Mouse (Mus musculus) mature B cell (primary cell): ENCODE measurements around the gene Actr1a.

Experiments used
- in situ Hi-C: fragments of 300-500 bp; cut with MboI; formaldehyde crosslinking; loops from 2 replicates; pipeline ENCODE4 v1.14.3; 2019

The Actr1a gene

DNA sequence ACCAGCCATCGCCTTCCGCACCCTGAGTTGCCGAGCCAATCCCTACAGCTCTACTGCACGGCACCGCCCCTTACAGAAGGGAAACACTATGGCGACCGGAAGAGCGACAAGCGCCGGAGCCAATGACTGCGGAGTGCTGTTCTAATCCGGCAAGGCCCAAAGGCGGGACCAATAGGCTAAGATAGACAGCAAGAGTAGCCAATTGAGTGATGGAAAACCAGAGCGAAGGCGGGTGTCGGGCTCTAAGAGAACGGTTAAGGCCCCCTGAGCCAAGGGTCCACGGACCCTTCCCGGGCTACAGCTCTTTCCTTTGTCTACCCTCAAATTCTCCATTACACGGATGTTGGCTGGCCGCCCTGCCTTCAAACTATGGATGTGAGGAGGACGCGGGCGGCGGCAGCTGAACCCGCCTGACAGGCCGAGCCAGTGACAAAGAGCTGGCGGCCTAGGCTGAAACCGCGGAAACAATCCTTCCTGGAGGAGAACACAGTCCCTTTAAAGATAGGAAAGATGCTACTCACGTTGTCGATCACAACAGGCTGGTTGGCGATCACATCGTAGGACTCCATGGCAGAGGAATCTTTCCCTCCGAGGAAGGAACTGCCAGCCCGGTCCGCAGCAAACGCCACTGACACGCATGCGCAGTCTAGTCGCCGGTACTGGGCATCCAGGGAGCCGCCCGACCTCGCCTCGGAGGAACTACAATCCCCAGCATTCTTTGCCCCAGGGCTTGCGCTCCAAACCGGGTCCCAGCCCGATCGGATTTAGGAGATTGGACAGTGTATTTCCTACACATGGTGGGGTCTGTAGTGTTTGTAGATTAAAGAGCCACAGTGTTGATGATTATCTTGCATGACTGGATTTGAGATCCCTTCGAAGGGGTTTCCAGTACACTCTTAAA, at the start of gene Actr1a:
TSS of gene Actr1a (minus strand) at position 640 of the 901 bp plus-strand sequence.
- in situ Hi-C loops = no loop called here

DNA sequence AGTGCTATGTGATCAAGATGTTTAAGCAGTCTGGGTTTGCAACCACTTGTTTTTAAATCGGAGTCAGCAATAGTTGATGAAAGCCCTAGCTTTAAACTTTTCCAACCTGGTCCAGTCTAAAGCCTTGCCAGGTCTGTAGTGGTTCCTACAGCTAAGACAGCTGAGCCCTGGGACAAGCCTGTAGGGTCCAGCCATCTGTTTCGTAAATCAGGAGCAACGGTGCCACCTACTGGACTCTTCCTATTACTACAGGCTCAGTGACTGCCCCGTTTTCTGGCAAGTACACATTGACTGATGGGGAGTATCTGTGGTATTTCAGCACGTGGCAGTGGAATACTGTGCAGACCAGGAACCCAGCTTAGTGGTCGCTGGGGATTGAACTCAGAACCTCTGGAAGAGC, 48.7 kb upstream of the Actr1a start:
- in situ Hi-C loops = no loop called here

DNA sequence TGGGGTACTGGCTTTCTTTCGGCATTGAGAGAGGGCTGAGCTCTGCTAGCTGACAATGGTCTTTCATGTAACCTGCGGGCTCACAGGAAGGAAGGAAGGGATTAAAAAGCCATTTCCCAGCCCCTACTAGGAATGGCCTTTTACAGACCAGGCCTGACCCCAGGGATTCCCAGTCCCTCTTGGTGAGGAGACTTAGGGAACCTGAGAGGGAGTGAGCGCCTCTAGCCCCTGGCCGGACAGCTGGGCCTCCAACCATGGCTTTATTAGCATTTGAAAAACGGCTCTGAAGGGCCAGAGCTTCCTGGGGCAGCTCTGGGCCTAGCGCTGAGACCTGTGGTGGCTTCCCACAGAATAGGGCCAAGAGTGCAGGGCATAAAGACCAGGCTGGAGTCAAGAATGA, 48.0 kb upstream of the Actr1a start:
- in situ Hi-C loops = no loop called here

DNA sequence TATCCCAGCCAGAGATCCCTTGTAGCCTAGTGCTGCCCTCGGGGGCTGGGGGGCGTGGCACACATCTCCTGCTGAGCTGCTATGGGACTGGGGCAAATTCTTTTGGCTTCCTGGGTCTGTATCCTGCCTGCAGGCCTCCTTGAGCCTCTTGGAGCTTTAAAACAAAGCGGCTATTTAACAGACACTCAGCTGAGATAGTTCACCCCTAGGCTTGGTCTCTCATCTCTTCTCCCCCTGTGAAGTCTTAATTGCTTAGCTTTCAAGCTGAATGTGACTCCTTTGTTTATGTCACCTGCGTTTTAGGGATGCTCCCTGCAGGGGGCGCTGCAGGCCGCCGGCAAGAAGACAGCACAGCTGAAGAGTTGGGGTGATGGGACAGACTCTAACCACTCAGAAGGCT, 39.9 kb upstream of the Actr1a start:
- in situ Hi-C loops = no loop called here

DNA sequence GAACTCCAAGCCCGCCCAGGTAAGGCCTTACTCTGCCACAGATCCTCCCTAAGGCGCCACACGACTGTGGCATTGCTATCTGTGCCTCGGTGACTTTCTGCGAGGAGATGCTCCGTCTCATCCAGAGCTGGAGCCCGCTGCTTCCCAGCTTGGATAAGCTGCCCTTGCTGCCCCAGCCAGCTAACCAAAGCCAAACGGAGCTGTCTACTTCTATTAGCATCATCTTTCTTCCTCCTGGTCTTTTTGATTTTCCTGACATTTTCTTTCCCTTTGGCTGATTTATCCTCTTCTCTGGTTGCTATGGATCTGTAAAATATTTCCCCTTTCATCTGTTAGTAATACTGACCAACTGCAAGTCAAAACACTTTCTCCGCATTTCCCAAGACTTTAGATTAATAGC, 39.0 kb upstream of the Actr1a start:
- in situ Hi-C loops = no loop called here

DNA sequence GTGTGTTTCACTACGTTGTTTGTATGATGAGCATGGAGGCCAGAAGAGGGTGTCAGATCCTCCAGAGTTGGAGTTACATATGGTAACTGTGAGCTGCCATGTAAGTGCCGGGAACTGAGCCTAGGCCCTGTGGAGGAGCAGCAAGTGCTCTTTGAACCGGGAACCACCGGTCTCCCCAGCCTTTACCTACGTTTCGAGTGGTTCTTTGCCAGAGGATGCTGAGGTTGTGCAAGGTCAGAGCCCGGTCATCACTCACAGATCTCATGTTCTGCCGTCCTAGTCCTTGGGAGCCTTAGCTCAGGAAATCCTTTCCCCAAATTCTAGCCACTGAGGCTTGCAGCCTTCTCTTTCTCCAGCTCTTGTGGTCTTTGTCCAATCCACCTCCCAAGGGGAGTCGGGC, 38.6 kb upstream of the Actr1a start:
- in situ Hi-C loops = no loop called here

DNA sequence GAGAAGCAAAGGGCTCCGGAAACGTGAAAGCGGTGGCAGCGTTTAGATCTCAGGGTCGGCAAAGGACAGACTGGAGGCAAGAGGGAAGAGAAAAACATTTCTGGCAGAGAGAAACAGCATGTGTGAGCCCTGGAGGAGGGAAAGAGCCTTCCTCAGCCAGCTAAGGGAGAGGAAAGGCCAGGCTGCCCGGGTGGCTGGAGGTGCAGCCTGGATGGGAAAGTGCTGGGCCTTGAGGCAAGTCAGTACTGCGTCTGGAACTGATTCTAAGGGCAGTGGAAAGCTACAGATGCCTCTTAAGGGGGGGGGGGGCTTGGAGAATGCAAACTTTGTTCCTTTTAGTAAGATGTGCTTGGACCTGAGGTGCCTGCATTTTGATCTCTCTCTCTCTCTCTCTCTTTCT, 38.2 kb upstream of the Actr1a start:
- in situ Hi-C loops = no loop called here

DNA sequence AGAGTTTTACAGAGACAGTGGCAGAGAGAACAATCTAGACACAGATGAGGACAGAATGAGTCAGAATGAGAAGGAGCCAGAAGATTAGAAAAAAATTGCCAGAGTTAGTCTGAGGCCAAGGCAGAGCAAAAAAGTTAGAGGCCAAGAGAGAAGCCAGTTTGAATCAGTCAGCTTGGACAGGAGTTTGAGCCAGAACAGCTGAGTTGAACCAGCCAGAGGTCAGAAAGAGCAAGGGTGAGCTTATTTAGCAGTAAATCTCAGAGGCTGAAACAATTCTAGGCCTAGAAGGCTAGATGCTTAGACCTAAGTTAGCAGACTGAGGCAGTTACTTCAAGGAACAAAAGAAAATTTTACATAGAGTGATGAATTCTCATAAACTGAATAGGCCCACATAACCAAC, 33.7 kb upstream of the Actr1a start:
- in situ Hi-C loops = no loop called here

DNA sequence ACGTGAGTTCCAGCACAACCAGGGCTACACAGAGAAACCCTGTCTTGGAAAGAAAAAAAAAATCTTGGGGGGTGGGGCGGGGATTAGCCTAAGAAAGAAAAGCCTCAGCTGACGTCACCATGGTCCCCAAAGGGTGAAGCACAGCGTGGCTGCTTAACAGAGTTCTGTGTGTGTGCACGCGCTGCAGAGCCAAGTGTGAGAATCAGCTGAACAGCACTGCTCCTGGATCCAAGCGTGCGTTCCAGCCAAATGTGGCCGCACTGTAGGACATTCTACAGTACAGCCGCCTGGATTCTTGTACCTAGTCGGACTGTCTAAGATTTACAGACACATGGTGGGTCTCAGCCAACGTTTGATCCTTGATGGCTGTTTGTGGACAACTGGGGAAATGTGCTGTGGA, 30.9 kb upstream of the Actr1a start:
- in situ Hi-C loops = no loop called here

DNA sequence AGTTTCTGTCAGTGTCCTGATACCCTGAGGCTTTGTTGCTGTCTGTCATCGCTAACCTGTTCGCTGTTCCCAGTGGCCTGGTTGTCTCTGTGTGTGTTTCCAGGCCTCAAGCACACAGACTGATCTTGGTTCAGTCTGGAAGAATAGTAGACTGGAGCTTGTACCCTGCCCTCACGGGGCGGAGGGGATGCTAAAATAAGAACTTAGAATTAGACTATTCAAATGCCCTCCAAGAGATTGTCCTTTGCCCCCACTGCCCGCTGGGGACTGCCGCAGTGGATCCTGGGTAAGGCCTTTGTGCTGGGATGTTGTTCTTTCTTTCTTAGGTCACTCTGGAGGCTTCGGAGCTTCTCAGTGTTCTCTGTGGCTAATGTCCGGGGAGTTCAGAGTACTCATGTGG, 29.7 kb upstream of the Actr1a start:
- in situ Hi-C loops = no loop called here

DNA sequence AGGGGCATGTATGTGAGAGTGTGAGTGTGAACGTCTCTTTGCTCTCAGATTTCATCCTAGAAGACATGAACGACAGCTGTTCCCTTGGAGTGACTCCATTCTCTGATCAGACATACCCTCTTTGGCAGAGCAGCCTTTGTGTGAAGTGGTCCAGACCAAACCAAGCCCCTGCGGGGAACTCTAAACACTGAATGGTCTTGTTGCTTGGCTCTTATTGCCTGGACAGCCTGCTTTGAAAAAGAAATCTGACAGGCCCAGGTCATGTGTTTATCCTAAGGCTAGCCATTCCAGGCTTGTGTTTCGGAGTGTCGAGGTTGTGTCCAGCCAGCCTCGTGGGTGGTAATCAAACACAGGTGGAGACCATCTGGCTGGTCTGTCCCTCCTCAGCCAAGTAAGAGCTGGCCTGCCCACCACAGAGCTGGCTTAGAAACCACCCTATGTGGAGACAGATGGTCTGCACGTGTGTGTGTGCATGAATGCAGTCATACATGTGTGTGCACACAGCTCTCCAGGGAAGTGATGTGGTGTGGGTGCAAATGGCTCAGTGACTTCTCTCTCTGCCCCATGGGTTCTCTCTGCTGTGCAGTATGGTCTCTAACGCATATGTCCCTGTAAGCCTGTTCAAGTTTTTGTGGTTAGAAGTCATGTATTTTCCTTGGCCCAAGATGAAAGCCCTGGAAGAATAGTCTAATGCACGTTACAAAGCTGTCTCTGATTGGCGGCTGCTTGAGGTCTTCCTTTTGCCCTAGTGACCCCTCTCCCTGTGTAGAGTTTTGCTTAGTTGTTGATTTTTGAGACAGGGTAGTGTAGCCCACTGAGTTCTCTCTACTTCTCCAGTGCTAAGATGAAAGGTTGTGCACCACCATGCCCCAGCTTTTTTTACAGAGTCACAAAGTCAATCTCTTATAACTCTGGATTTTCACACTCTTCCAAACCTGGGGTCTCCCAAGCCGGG, 27.1 kb upstream of the Actr1a start:
- in situ Hi-C loops = no loop called here

DNA sequence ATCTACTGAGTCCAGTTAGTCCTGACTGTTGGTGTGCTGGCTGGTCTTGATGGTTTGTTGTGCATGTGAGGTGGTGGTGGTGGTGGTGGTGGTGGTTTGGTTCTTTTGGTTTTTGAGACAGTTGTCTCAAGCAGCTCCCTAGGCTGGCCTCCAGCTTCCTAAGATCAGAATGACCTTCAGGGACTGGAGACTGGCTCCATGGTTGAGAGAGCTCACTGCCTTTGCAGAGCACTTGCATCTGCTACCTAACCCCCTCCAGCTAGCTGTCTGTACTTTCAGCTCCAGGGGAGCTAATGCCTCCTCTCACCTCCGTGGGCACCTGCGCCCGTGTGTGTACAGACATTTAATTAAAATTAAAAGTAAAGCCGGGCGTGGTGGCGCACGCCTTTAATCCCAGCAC, 24.9 kb upstream of the Actr1a start:
- in situ Hi-C loops = no loop called here

DNA sequence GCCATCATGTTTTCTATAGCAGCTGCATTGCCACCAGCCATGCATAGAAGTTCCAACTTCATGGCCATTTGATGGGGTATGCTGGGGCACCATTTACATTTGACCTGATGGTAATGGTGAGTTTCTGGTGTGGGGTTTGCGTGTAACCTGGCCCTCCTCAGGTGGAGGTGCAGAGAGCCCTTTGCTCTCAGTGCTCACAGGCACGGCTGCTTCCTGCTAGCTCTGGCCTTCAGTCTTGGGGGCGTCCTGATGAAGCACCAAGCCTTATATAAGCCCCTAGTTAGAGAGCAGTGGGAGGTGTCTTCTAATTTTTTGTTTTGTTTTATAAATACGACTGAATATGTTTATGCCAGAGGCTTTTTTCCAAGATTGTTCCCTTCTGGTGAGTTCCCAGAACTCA, 22.5 kb upstream of the Actr1a start:
- in situ Hi-C loops = no loop called here

DNA sequence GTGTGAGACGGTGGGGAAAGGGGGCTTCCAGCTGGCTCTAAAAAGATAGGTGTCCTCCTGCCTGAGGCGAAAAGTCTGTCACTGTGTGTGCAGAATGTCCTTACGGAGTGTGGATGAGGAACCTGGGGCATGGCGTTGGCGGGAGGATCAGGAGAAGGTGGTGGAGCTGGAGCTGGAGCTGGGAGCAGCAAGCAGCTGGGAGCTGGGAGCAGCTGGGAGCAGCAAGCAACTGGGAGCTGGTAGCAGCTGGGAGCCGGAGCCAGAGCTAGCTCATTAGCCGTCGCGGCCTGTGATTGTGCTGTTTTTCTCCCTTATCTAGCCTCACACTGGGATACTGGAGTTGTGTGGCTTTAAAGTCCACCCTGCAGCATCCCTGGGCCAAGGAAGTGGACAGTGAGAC, 20.7 kb upstream of the Actr1a start:
- in situ Hi-C loops = no loop called here

DNA sequence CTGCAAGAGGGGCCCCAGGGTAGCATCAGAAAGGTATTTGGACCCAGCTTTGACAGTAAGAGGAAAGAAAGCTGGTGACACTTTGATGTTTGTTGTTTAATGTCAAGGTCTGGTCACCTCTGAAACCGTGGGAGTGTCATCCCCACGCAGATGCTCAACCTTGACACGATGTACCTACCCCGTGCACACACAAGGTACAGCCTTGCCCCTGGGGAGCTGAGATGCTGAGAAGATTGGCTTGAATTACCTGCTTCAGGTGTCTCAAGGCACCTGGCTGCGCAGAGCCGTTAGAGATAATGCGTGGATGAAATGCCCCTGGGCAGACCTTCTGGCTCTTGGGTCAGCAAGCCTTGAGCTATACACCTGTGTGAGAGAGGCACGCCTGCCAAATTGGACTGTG, 18.9 kb upstream of the Actr1a start:
- in situ Hi-C loops = no loop called here

DNA sequence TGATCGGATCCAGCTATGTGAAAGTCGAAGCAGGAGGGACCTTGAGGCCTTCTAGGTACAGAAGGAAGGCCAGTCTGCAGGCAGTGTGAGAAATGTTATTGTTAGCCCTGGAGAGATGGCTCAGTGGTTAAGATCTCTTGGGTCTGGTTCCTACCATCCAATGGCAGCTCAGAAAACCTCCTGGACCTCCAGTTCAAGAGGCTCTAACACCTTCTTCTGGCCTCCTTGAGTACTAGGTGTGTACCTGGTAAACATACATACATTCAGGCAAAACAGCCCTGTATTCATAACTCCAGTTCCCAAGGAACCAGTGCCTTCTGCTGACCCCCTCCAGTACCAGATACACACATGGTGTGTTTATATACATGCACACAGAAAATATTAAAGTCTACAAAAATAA, 18.4 kb upstream of the Actr1a start:
- in situ Hi-C loops = no loop called here

DNA sequence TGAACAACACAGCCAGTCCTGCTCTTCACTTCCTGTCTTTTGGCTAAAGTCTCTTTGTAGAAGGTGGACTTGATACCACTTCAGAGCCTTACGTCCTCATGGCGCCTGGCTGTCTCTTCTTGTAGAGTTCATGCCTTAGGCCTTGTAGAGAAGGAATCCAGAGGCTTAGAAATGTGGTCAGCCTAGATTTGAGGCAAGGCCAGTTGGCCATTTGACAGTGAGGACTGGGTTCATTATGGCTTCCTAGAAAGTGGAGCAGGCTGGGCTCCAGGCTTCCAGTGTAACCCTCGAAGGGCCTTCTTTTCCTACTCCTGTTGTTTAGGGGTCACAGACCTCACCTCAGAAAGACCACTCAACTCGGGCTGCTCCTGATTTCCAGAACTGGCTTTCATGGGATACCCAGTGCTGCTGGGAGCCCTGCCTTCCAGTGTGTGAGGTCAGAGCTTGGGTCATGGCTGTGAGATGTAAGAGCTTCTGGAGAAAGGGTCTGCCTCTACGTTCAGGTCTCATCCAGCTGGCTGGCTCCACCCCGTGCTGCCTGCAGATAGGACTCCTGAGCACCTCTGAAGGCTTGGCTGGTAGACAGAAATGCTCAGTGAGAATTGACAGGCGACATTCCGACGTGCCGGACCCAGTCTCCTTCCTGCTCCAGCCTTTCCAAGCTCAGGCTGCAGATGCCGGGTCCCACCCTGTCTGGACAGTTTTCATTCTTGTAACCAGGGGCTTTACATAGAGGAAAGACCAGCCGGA, 16.7 kb upstream of the Actr1a start:
- in situ Hi-C loops = no loop called here

DNA sequence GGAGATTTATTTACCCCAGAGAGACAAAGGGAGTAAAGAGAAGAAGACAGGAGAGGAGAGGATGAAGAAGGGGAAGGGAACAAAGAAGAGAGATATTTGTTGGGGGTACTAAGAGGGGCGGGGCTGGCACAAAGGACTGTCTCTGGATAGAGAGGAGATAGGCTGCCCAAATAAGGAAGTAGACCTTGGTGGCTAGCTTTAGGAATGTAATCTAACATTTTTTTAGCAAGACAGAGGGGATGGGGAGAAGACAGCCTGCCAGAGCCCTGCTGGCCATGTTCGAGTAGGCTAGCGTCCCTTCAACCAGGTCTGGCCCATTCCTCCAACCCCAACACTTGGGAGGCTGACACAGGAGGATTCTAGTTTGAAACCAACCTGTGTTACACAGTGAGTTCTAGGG, 14.0 kb upstream of the Actr1a start:
- in situ Hi-C loops = no loop called here

DNA sequence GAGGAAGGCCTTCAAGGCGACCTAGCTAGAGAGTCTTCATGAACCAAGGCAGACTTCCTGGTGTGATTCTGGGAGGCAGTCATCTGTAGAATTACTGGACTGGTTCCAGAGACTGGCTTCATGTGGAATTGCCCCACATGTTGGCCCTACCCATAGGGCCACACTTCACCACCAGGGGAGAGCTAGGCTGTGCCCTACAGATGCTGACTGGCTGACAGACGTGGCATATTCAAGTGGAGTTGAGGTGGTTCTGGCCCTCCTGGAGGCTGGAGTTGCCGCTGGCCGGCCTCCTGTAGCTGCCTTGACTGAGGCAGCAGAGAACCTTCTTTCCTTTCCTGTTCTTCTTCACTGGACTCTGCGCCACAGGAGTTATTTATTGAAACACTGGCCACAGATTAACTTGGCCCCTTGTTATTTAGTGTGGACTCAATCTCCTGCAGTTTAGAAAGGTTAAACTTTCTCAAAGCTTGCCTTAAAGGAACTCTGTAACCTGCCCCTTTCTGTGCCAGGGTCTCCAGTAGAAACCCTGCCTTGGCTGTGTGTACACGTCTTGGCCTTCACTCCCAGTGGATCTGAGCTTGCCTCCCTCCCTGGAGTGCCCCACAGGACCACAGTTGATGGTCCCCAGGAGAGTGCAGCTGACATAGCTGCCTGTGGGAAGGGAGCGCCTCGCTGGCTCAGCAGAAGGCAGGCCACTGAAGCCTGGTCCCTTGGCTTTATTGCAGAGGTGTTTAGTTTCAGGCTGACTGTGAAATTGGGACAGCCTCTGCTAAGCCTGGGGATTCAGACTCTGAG, 11.2 kb upstream of the Actr1a start:
- in situ Hi-C loops = no loop called here

DNA sequence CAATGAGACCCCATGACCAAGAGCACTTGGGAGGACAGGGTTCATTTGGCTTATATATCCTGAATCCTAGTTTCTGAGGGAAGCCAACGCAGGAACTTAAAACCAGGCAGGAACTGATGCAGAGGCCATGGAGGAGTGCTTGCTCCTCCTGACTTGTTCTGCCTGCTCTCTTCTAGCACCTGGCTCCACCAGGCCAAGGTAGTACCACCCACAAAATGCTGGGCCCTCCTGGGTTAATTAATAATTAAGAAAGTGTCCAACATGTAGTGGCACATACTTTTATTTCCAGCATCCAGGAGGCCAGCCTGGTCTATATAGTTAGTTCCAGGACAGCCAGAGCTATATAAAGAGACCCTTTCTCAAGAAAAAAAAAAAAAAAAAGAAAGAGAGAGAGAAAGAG, 8.5 kb upstream of the Actr1a start:
- in situ Hi-C loops = no loop called here

DNA sequence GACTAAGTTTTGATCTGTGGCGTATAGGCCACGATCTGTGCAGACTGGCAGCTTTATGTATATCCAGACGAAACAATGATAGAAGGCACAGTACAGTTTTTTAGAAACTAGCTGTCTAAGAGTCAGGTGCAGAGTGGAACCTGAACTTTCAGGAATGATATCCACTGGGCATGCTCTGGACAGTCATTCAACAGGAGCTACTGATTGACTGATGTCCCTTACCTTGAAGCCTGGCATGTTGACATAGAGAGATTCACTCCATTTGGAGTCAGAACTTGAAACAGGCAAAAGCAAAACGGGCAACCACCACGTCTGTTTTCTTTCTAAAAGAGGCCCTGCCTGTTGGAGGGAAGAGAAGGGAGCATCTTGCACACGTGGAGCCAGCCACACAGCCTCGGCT, 5.0 kb upstream of the Actr1a start:
- in situ Hi-C loops = no loop called here
